Mouse (Mus musculus) MEL (cell line): ENCODE measurements at regions not wholly inside any gene's neighbourhood (a gene's known extent, or its start where the extent isn't known, plus 50 kb on each side); places are given as distances from the start of the nearest gene placed in this dataset.

Source experiments
- DNase-seq: peaks from one replicate; pipeline ENCODE4 v3.0.0; 2011; ENCODE audit warnings: low read depth, low spot score
- H3K27ac ChIP-seq: 2 replicates; pipeline ENCODE4 v1.5.1; 2012; ENCODE audit warnings: low read depth, mild to moderate bottlenecking, control low read depth, low read length, moderate library complexity; ENCODE audit not compliant: control insufficient read depth
- H3K27me3 ChIP-seq, 2 experiments: fragments of 150-350 bp in 1 of 2; sonication (generic) in 1 of 2; 2 replicates each; pipeline ENCODE4 v1.6.1; 2012; ENCODE audit warnings: low read length in 2 of 2, mild to moderate bottlenecking in 2 of 2, improper control_type of control experiment in 1 of 2, moderate library complexity in 1 of 2; ENCODE audit not compliant: insufficient read depth in 2 of 2, control insufficient read depth in 1 of 2
- H3K36me3 ChIP-seq, 2 experiments: 2 replicates each; pipeline ENCODE4 v1.6.1; 2012 to 2014; ENCODE audit warnings: low read length in 2 of 2, improper control_type of control experiment in 1 of 2, inconsistent platforms in 1 of 2, mild to moderate bottlenecking in 1 of 2; ENCODE audit not compliant: insufficient read depth in 2 of 2, control insufficient read depth in 1 of 2
- H3K4me1 ChIP-seq, 2 experiments: fragments of 150-350 bp in 1 of 2; sonication (generic) in 1 of 2; 2 replicates each; pipeline ENCODE4 v1.6.1; 2012; ENCODE audit warnings: low read length in 2 of 2, improper control_type of control experiment in 1 of 2, mild to moderate bottlenecking in 1 of 2; ENCODE audit not compliant: insufficient read depth in 2 of 2, control insufficient read depth in 1 of 2
- H3K4me3 ChIP-seq, 2 experiments: fragments of 150-350 bp in 1 of 2; sonication (generic) in 1 of 2; 2 replicates each; pipeline ENCODE4 v1.5.1; 2012; ENCODE audit warnings: low read depth in 2 of 2, low read length in 2 of 2, mild to moderate bottlenecking in 2 of 2, moderate library complexity in 2 of 2, control low read depth in 1 of 2, improper control_type of control experiment in 1 of 2; ENCODE audit not compliant: control insufficient read depth in 1 of 2, insufficient read depth in 1 of 2
- H3K79me2 ChIP-seq: 2 replicates; pipeline ENCODE4 v1.6.1; 2012; ENCODE audit warnings: mild to moderate bottlenecking, low read length, moderate library complexity; ENCODE audit not compliant: control insufficient read depth, poor library complexity, insufficient read depth
- H3K9ac ChIP-seq: 2 replicates; pipeline ENCODE4 v1.6.1; 2012; ENCODE audit warnings: low read depth, mild to moderate bottlenecking, control low read depth, low read length, moderate library complexity; ENCODE audit not compliant: control insufficient read depth, poor library complexity, severe bottlenecking
- H3K9me3 ChIP-seq: fragments of 150-350 bp; sonication (generic); replicated peaks from 2 replicates; pipeline ENCODE4 v1.6.1; 2012; ENCODE audit warnings: mild to moderate bottlenecking, low read length, improper control_type of control experiment, moderate library complexity; ENCODE audit not compliant: insufficient read depth
- E2F4 ChIP-seq: IDR thresholded peaks from 2 replicates; pipeline ENCODE4 v1.6.1; 2011; ENCODE audit warnings: low read depth, low read length, improper control_type of control experiment, borderline replicate concordance
- EP300 ChIP-seq, 2 experiments: IDR thresholded peaks; 2 replicates each; pipeline ENCODE4 v1.6.1; 2011; ENCODE audit warnings: improper control_type of control experiment in 2 of 2, low read length in 2 of 2, low read depth in 1 of 2, mild to moderate bottlenecking in 1 of 2
- ETS1 ChIP-seq: IDR thresholded peaks from 2 replicates; pipeline ENCODE4 v1.6.1; 2012; ENCODE audit warnings: low read depth, mild to moderate bottlenecking, inconsistent platforms, low read length, improper control_type of control experiment, moderate library complexity
- GABPA ChIP-seq: IDR thresholded peaks from 2 replicates; pipeline ENCODE4 v1.6.1; 2012; ENCODE audit warnings: low read depth, mild to moderate bottlenecking, inconsistent platforms, low read length, improper control_type of control experiment, moderate library complexity
- GATA1 ChIP-seq: IDR thresholded peaks from 2 replicates; pipeline ENCODE4 v1.6.1; 2011; ENCODE audit warnings: low read depth, low read length, improper control_type of control experiment
- KAT2A ChIP-seq: conservative IDR thresholded peaks from 2 replicates; pipeline ENCODE4 v1.6.1; 2012; ENCODE audit warnings: low read depth, low read length, improper control_type of control experiment, inconsistent platforms
- MAFK ChIP-seq: IDR thresholded peaks from 2 replicates; pipeline ENCODE4 v1.6.1; 2011; ENCODE audit warnings: low read depth, mild to moderate bottlenecking, low read length, improper control_type of control experiment, borderline replicate concordance
- MXI1 ChIP-seq: IDR thresholded peaks from 2 replicates; pipeline ENCODE4 v1.6.1; 2011; ENCODE audit warnings: mild to moderate bottlenecking, low read depth, low read length, improper control_type of control experiment
- MYB ChIP-seq: IDR thresholded peaks from 2 replicates; pipeline ENCODE4 v1.6.1; 2011; ENCODE audit warnings: mild to moderate bottlenecking, low read depth, low read length, improper control_type of control experiment
- POLR2A ChIP-seq, 2 experiments: IDR thresholded peaks; 2 replicates each; pipeline ENCODE4 v1.6.1; 2011 to 2012; ENCODE audit warnings: low read length in 2 of 2, mild to moderate bottlenecking in 2 of 2, control low read depth in 1 of 2, improper control_type of control experiment in 1 of 2, low read depth in 1 of 2, moderate library complexity in 1 of 2; ENCODE audit not compliant: control insufficient read depth in 1 of 2, insufficient read depth in 1 of 2, poor library complexity in 1 of 2
- RCOR1 ChIP-seq: IDR thresholded peaks from 2 replicates; pipeline ENCODE4 v1.6.1; 2012; ENCODE audit warnings: low read depth, mild to moderate bottlenecking, inconsistent platforms, low read length, improper control_type of control experiment
- TAL1 ChIP-seq: IDR thresholded peaks from 2 replicates; pipeline ENCODE4 v1.6.1; 2012; ENCODE audit warnings: mild to moderate bottlenecking, inconsistent platforms, low read length, moderate library complexity, mixed read lengths
- TBP ChIP-seq: IDR thresholded peaks from 2 replicates; pipeline ENCODE4 v1.8.0; 2011; ENCODE audit warnings: low read depth, low read length, improper control_type of control experiment
- TCF12 ChIP-seq: IDR thresholded peaks from 2 replicates; pipeline ENCODE4 v1.6.1; 2014; ENCODE audit warnings: low read depth, mild to moderate bottlenecking, inconsistent platforms, low read length, improper control_type of control experiment, moderate library complexity
- UBTF ChIP-seq: IDR thresholded peaks from 2 replicates; pipeline ENCODE4 v1.6.1; 2012; ENCODE audit warnings: low read depth, mild to moderate bottlenecking, inconsistent platforms, low read length, improper control_type of control experiment, moderate library complexity, borderline replicate concordance; ENCODE audit not compliant: insufficient read depth
- ZKSCAN1 ChIP-seq: IDR thresholded peaks from 2 replicates; pipeline ENCODE4 v1.6.1; 2012; ENCODE audit warnings: low read depth, mild to moderate bottlenecking, inconsistent platforms, low read length, improper control_type of control experiment, moderate library complexity

GRCm38 (mm10) chr14:71189360-71189759, 589.7 kb upstream of the Fam160b2 start:
- no peak overlapping the region for H3K9ac ChIP-seq
- no peaks in the 10 kb centered on the region for H3K79me2 ChIP-seq
- no peak overlapping the region for H3K4me3 ChIP-seq
- no peak overlapping the region for H3K27ac ChIP-seq
- H3K9me3 ChIP-seq: no peaks in the 10 kb centered on the region
- no peak for DNase-seq
- H3K27me3 ChIP-seq: no peaks in the 10 kb centered on the region
- H3K36me3 ChIP-seq: peaks cover 0 to 20% of the 10 kb centered on the region in 2 experiments; a peak in 2 of 4 replicates
- H3K4me1 ChIP-seq: peaks cover 10 to 22% of the 10 kb centered on the region in 2 experiments
- peak; percentile 22 to 26; a peak in 2 of 4 replicates for TF ChIP-seq EP300 (IDR thresholded peaks at IDR 0.05; ENCODE audit: low read depth in 1 of 2, low read length in 2 of 2)
- peak; percentile 37; the same call in 1 of the 2 replicates for TF ChIP-seq TCF12
- no peak for TF ChIP-seq UBTF
- peak; percentile 45; the same call in 1 of the 2 replicates for TF ChIP-seq GATA1

DNA sequence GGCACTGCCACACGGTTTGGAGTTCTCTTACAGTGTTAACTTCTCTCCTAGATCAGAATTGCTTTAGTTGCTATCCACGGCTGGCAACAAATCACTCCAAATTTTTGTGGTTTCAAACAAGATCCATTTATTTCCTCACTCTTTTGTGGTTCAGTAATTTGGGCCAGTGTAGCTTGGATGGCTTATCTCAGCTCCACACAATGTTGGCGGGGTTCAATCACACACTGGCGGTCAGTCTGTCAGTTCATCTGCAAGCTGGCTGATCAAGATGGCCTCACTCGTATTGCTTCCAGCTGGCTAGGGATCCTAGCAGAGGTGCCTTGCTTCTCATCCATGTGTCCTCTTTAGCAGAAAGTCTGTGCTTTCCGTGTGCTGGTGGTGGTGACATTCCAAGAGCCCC, 577.7 kb upstream of the Fam160b2 start:
- Histone ChIP-seq H3K9ac (no peak overlapping the region), H3K79me2 (no peaks in the 10 kb centered on the region), H3K27me3 (no peaks in the 10 kb centered on the region), H3K9me3 (no peaks in the 10 kb centered on the region), H3K36me3 (peaks cover 0 to 8% of the 10 kb centered on the region in 2 experiments; a peak in 2 of 4 replicates), H3K4me3 (no peak overlapping the region), H3K27ac (no peak overlapping the region), H3K4me1 (peaks cover 0 to 3% of the 10 kb centered on the region in 2 experiments; a peak in 1 of 4 replicates)
- TF ChIP-seq RCOR1 (0 out of 2 replicates have a peak, but pooled peaks have one; percentile 13), EP300 (IDR thresholded peaks at IDR 0.05; ENCODE audit: low read depth in 1 of 2, low read length in 2 of 2) (peak in 1 of 2 experiments; percentile 36; a peak in 2 of 4 replicates), GATA1 (0 out of 2 replicates have a peak, but pooled peaks have one; percentile 27), ZKSCAN1 (no peak), POLR2A (IDR thresholded peaks at IDR 0.05; ENCODE audit: control insufficient read depth in 1 of 2, insufficient read depth in 1 of 2, low read depth in 1 of 2, low read length in 2 of 2, poor library complexity in 1 of 2) (no peak), MYB (no peak), TCF12 (0 out of 2 replicates have a peak, but pooled peaks have one; percentile 13), TAL1 (peak; percentile 62)
- peak; percentile 19 for DNase-seq

- TF ChIP-seq MAFK (no peak), ETS1 (no peak), KAT2A (no peak), MXI1 (no peak), GABPA (no peak), TBP (no peak), E2F4 (no peak)
Measured at GRCm38 (mm10) chr14:71174175-71174574, 574.5 kb upstream of the Fam160b2 start.

More at GRCm38 (mm10) chr14:71174175-71174574, 574.5 kb upstream of the Fam160b2 start:
- Histone ChIP-seq H3K4me1 (peaks cover 0 to 3% of the 10 kb centered on the region in 2 experiments; a peak in 1 of 4 replicates), H3K9me3 (no peaks in the 10 kb centered on the region), H3K36me3 (peaks cover 0 to 8% of the 10 kb centered on the region in 2 experiments; a peak in 2 of 4 replicates), H3K4me3 (no peak overlapping the region), H3K79me2 (no peaks in the 10 kb centered on the region), H3K27ac (no peak overlapping the region), H3K9ac (no peak overlapping the region), H3K27me3 (no peaks in the 10 kb centered on the region)
- DNase-seq: no peak
